Mouse (Mus musculus): ENCODE data around the gene Apoc1.

DNA sequence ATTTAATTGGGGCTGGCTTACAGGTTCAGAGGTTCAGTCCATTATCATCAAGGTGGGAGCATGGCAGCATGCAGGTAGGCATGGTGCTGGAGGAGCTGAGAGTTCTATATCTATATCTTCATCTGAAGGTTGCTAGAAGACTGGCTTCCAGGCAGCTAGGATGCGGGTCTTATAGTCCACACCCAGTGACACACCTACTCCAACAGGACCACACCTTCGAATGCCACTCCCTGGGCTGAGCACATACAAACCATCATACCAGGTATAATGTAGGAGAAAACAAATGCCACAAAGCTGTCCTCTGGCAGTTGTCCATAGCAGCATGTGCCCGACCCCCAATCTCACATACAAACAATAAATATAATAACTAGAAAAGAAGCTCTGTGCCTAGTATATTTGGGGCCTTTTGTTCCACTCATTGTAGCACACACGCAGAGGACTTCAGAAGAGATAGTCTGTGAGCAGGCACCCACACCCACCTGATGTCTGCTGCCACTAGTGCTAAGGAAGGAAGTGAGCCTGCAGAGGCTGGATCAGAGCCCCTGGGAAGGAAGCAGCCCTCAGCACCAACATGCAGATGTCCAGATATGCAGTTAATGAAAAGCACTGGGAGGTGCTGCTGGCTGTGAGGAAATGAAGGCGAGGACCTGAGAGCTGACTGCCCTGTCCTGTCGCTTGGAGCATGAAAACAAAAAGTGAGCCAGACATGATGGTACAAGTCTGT lies 41.2 kb downstream of the Apoc1 start:
- TF ChIP-seq EP300 (optimal IDR thresholded peaks at IDR 0.05) (no peak), CTCF (IDR thresholded peaks at IDR 0.05; ENCODE audit: low read depth) (no peak)
